Mouse (Mus musculus) E14TG2a.4 (cell line): ENCODE results near the gene Ebf3.

Source experiments
- H3K27me3 ChIP-seq: 2 replicates; pipeline ENCODE4 v1.6.1; 2014; ENCODE audit warnings: low read length, control low read depth; ENCODE audit not compliant: insufficient read depth
- H3K36me3 ChIP-seq: 2 replicates; pipeline ENCODE4 v1.6.1; 2014; ENCODE audit warnings: low read length, control low read depth; ENCODE audit not compliant: insufficient read depth
- H3K4me1 ChIP-seq: replicated peaks from 2 replicates; pipeline ENCODE4 v1.6.1; 2014; ENCODE audit warnings: low read depth, low read length, control low read depth
- H3K4me3 ChIP-seq: replicated peaks from 2 replicates; pipeline ENCODE4 v1.5.1; 2014; ENCODE audit warnings: mild to moderate bottlenecking, low read length
- H3K9me3 ChIP-seq: 2 replicates; pipeline ENCODE4 v1.6.1; 2014; ENCODE audit warnings: low read length, control low read depth
- CTCF ChIP-seq: conservative IDR thresholded peaks from 2 replicates; pipeline ENCODE4 v1.5.1; 2014; ENCODE audit warnings: low read length
- NANOG ChIP-seq: IDR thresholded peaks from 2 replicates; pipeline ENCODE4 v1.6.1; 2014; ENCODE audit warnings: borderline replicate concordance, low read length, mixed read lengths
- POU5F1 ChIP-seq: IDR thresholded peaks from 2 replicates; pipeline ENCODE4 v1.6.1; 2014; ENCODE audit warnings: low read length, borderline replicate concordance

Gene Ebf3

GRCm38 (mm10) chr7:137318924-137319885 is 5.0 kb upstream of the Ebf3 start:
- Histone ChIP-seq H3K4me3 (0 out of 2 replicates have a peak overlapping the region, but pooled peaks have one; percentile 7), H3K4me1 (peaks cover 59% of the 10 kb centered on the region), H3K27me3 (peaks cover 98% of the 10 kb centered on the region), H3K9me3 (no peaks in the 10 kb centered on the region), H3K36me3 (no peaks in the 10 kb centered on the region)
- TF ChIP-seq NANOG (no peak), POU5F1 (no peak), CTCF (peak; percentile 53)

GRCm38 (mm10) chr7:137318383-137318775 is 4.1 kb upstream of the Ebf3 start:
- no peak for TF ChIP-seq POU5F1
- TF ChIP-seq NANOG: no peak
- no peak for TF ChIP-seq CTCF

GRCm38 (mm10) chr7:137317659-137318382 is 3.6 kb upstream of the Ebf3 start:
- TF ChIP-seq CTCF (no peak), POU5F1 (no peak), NANOG (no peak)
- Histone ChIP-seq H3K4me3 (peak overlapping the region; percentile 71), H3K27me3 (peaks cover 95% of the 10 kb centered on the region), H3K36me3 (no peaks in the 10 kb centered on the region), H3K4me1 (peaks cover 58% of the 10 kb centered on the region), H3K9me3 (no peaks in the 10 kb centered on the region)

More at GRCm38 (mm10) chr7:137318383-137318775, 4.1 kb upstream of the Ebf3 start:
- Histone ChIP-seq H3K9me3 (no peaks in the 10 kb centered on the region), H3K4me3 (no peak overlapping the region), H3K36me3 (no peaks in the 10 kb centered on the region), H3K27me3 (peaks cover 95% of the 10 kb centered on the region), H3K4me1 (peaks cover 59% of the 10 kb centered on the region)

- TF ChIP-seq NANOG (no peak; the same call in 1 of the 2 replicates), POU5F1 (peak; percentile 20; the same call in 1 of the 2 replicates), CTCF (no peak)
- H3K4me1 ChIP-seq: peaks cover 60% of the 10 kb centered on the region
- H3K27me3 ChIP-seq: peaks cover 95% of the 10 kb centered on the region
- no peaks in the 10 kb centered on the region for H3K9me3 ChIP-seq
- H3K36me3 ChIP-seq: no peaks in the 10 kb centered on the region
- H3K4me3 ChIP-seq: peak overlapping the region; percentile 71
Observed at GRCm38 (mm10) chr7:137316926-137317658, 2.8 kb upstream of the Ebf3 start.

GRCm38 (mm10) chr7:137316181-137316925 is 2.1 kb upstream of the Ebf3 start:
- Histone ChIP-seq H3K27me3 (peaks cover 95% of the 10 kb centered on the region), H3K4me1 (peaks cover 55% of the 10 kb centered on the region), H3K36me3 (no peaks in the 10 kb centered on the region), H3K4me3 (peak overlapping the region; percentile 71), H3K9me3 (no peaks in the 10 kb centered on the region)
- TF ChIP-seq NANOG: no peak
- no peak for TF ChIP-seq POU5F1
- TF ChIP-seq CTCF: no peak

- H3K27me3 ChIP-seq: peaks cover 95% of the 10 kb centered on the region
- peak overlapping the region; percentile 74 for H3K4me3 ChIP-seq
- no peak for TF ChIP-seq CTCF
- no peak for TF ChIP-seq NANOG
- TF ChIP-seq POU5F1: no peak
Observed at GRCm38 (mm10) chr7:137315544-137315940, 1.3 kb upstream of the Ebf3 start.

GRCm38 (mm10) chr7:137314710-137315543 is 682 bp upstream of the Ebf3 start:
- Histone ChIP-seq H3K4me1 (peaks cover 59% of the 10 kb centered on the region), H3K27me3 (peaks cover 95% of the 10 kb centered on the region), H3K4me3 (peak overlapping the region; percentile 74), H3K9me3 (no peaks in the 10 kb centered on the region), H3K36me3 (no peaks in the 10 kb centered on the region)
- TF ChIP-seq POU5F1 (no peak), NANOG (no peak), CTCF (no peak)

More at GRCm38 (mm10) chr7:137315544-137315940, 1.3 kb upstream of the Ebf3 start:
- peaks cover 57% of the 10 kb centered on the region for H3K4me1 ChIP-seq
- no peaks in the 10 kb centered on the region for H3K36me3 ChIP-seq
- H3K9me3 ChIP-seq: no peaks in the 10 kb centered on the region
